Mouse (Mus musculus): ENCODE measurements around the gene Uggt2. TPM values are rescaled to one million over a fixed set of nuclear protein-coding genes. Genes with fewer than 3 reads are reported as not detected.
A peak's percentile ranks its signal among the peaks of the same experiment; 100 is the strongest.
"Not testable (repeated sequence)": the region's sequence is repeated elsewhere in the genome, so short reads cannot be mapped to it uniquely, and the experiment has no call there.

The Uggt2 gene
- total RNA-seq, 2 experiments from 2014 or later: 11.0 to 11.4 TPM

DNA sequence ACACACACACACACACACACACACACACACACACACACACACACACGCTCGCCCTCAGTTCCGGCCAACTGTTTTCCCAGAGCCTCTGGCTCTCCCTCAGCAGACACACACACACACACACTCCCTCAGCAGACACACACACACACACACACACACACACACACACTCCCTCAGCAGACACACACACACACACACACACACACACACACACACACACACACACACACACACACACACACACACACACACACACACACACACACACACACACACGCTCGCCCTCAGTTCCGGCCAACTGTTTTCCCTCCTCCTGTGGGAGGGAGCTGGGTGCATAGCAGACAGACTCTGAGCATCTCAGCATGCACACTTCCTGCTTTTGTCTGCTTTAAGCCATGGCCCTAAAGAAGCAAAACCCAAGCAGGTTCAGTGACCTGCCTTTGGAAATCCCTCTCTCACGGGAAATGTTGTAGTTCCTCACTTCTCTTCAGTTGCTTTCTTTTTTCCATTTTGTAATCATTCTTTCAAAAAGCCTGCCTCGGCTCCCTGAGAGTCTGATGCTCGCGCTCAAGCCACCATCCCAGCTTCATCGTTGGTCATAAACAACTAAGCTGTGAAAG lies 116.7 kb downstream of the Uggt2 start:
- not testable (repeated sequence) for DNase-seq (ENCODE audit: low spot score in 2 of 2)

DNA sequence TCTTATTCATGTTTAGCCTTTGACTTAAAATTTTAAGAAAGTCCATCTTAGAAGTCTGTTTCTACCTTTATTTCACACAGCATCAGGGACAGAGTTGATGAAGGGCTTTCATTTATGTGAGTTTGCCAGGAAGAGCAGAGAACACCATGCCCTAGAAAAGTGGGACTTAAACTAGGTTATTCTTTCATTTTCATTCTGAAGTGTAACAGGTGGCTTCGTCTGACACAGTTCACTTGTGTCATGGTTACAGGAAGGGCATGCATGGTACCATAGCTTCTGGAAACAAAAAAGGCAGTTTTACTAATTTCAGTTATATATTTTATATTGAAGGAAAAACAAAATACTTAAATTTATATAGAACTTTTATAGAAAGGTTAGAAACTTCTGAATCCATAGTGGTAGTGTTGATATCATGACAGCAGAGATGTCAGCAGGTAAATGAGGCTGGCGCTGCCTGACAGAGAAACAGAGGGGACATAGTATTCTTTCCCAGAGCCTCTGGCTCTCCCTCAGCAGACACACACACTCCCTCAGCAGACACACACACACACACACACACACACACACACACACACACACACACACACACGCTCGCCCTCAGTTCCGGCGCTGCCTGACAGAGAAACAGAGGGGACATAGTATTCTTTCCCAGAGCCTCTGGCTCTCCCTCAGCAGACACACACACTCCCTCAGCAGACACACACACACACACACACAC lies 117.4 kb downstream of the Uggt2 start:
- DNase-seq (ENCODE audit: low spot score in 2 of 2): not testable (repeated sequence)

GRCm38 (mm10) chr14:118980890-118981289 lies 118.3 kb downstream of the Uggt2 start:
- DNase-seq (ENCODE audit: low spot score in 2 of 2): no peak

DNA sequence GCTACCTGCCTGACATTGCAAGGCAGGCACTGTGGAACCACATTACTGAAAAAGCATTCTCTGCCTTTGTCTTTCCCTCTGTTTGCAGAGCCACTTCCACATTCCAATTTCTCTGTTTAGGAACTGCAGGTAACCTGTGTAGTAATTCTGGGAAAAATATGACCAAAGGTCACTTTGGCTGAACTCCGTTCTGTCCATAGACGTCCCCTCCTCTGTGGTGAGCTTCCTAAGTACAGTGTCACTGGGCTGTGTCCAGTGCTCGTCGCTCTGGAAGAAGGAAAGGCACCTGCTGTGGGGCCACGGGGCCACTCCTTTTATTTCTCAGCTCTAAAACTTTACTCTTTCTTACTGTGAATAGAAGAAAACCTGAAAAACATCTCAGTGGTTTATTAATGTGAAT lies 118.9 kb downstream of the Uggt2 start:
- DNase-seq (ENCODE audit: low spot score in 2 of 2): no peak

DNA sequence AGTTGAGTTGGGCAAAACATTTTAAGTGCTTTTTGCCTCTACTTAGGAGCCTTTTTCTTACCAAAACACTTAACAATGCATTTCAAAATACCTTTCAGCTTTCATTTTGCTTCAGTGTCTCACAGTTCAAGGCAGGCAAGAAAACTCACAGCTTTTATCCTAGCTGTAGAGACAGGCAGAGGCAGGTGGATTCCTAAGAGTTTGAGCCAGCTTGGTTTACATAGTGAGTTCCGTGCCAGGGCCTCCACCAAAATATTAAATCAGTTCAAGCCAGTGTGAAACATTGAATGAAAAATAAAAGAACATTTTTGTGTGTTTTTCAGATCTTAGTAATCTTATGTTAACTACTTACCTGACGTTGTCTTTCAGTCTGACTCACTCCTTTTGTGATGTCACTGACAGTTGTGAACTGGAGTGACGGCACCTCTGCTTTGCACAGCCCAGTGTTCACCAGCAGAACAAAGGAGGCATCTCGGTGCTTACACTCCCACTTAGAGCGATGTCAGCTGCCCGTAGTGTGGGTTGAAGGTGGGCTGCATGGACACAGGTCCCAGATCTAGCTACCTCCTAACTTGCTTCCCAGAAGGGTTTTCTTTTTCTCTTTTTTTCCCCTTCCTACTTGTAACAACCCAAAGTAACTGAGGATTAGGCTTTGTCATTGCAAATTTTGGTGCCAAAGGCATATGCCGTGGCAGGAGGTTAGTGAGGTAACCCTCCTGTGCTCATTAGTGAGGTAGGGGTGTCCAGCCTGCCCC lies 119.5 kb downstream of the Uggt2 start:
- DNase-seq (ENCODE audit: low spot score in 2 of 2): no peak

DNA sequence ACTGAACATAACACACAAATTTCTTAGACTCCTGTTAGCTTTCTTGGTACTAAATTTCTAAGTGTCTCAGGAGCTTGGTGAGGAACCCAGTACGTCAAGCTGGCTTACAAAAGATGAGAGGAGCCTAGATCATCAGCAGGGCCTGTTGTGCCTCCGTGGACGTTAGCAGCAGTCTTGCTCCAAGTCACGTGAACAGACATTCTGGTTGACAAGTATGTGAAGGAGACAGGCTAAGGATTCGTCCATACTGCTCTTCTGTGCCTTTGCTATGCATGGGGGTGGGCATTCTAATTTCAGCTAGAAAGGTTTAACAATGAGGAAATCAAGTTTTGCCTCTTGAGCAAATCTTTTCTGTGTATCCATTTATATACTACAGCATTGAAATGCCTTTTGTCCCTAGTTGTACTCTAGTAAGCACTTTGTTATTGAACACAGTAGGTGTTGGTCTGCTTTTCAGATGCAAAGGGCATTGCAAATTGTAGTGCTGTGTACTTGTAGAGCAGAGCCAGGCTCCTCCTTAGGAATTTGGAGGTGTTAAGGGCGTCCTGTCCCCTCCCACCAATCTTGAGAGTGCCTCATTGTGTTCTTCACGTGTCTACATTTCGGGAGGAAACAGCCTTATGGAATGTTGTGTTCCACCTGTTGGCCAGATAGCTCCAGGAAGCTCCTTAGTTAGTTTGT lies 122.0 kb downstream of the Uggt2 start:
- DNase-seq (ENCODE audit: low spot score in 2 of 2): no peak

- DNase-seq (ENCODE audit: low spot score in 2 of 2): no peak
These were observed 127.0 kb downstream of the Uggt2 start for GRCm38 (mm10) chr14:118972268-118972667.

DNA sequence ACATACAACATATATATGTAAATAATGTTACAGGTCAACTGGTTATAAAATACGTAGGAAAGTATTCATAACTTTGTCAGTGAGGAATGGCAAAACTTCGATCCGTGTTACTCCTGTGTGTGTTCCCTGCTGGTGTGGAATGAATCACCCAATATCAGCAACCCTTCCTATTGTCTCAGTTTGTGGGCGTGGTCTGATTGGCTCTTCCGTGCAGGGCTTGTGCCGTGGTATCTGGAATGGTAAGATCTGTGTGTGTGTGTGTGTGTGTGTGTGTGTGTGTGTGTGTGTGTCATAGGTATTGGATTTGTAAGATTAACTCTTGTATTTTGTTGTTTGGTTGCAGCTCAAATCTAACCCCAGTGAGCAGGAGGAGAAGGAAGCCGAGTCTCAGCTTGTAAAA lies 131.6 kb downstream of the Uggt2 start:
- no peak for DNase-seq (ENCODE audit: low spot score in 2 of 2)

- DNase-seq (ENCODE audit: low spot score in 2 of 2): no peak
These were observed 133.8 kb downstream of the Uggt2 start for GRCm38 (mm10) chr14:118965356-118966000.

DNA sequence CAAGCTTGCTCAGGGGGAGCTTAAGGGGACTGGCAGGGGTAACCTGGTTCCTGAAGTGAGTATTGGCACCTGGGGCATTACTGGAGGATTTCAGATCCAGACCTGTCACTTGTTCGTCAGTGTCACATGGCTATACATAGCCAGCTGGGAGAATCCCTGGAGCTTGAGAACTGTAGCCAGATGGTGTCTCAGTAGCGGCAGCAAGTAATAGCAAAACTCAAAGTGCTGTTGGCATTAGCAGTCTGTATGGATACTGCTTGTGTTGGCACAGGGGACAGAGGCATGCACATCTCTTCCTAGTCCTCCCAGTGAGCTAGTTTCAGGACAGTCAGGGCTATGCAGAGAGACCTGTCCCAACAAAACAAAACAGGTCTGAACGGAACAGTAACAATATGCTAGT lies 141.2 kb downstream of the Uggt2 start:
- DNase-seq (ENCODE audit: low spot score in 2 of 2): no peak

DNA sequence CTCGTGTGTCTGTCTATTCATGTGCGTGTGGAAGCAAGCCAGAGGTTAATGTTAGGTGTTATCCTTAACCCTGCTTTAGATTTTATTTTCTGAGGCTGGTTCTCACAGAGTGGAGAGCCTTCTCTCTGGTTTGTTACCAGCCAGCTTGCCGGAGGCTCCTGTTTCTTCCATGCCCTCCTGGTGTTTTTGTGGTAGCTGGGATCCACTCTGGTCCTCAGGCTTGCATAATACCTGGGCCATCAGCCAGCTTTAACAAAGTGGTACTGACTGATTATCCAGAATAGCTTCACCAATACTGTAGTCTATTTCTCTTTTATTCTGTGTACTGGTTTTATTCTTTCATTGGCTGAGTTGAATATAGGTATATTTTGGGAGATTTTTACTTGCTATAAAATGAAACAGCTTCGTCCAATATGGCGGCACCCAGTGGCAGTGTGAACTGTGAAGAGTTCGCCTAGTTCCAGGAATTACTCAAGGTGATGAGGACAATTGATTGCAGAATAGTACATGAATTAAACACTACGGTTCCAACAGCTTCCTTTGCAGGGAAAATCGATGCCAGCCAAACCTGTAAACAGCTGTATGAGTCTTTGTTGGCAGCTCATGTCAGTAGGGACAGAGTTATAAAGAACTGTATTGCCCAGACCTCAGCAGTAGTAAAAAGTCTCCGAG lies 147.2 kb downstream of the Uggt2 start:
- no peak for DNase-seq (ENCODE audit: low spot score in 2 of 2)

DNA sequence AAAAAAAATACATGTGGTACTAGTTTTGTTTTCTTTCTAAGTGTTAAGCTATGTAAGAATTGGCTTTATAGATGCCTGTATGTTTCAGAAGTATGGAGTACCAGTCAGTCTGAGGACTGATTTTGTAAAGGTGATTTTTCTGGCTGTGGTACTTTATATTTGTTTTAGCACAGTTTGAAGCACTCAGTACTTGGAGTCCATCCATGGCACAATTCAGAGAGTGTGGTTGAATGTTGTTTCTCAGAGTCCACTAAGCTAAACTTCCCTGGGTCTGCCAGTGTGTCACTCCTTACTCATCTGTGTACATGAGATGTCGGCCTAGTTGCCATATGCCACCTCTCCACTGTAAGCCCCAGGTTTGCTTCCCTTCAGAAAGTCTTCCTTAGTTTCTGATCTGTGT lies 150.4 kb downstream of the Uggt2 start:
- no peak for DNase-seq (ENCODE audit: low spot score in 2 of 2)

DNA sequence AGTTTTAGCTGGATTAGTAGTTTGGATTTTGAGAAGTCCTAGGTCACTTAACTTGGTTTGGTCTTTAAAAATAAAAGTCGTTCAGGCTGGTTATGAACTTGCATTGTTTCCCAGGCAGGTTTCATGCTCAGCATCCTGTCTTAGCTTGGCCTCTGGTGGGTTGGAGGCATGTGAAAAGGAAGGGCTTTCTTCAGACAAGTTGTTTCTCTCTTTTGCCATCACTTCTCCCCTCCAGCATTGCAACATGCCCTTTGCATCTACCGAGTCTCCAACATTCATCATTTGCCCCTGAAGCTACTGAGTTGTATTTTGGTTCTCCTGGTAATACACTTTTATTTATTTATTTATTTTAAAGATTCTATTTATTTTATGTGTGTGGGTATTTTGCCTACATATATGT lies 154.5 kb downstream of the Uggt2 start:
- DNase-seq (ENCODE audit: low spot score in 2 of 2): no peak

DNA sequence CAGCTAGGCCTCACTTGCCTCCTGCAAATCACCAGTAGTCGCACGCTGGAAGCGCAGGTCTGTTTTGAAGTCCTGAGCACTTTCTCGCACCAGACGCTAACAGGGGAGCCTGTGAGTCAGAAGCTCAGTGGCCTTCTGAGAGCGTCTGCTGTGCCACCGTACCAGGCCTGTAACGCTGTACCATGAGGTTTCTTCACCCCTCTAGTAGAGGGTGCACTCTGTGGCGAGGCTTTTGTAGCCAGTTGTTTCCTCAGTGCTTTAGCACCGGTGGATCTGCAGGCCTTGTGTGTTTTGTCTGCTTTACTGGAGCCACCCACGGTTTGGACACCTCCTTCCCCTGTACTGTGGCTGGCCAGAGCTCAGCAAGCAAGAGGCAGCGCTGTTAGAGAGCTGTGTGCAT lies 157.2 kb downstream of the Uggt2 start:
- DNase-seq (ENCODE audit: low spot score in 2 of 2): no peak

DNA sequence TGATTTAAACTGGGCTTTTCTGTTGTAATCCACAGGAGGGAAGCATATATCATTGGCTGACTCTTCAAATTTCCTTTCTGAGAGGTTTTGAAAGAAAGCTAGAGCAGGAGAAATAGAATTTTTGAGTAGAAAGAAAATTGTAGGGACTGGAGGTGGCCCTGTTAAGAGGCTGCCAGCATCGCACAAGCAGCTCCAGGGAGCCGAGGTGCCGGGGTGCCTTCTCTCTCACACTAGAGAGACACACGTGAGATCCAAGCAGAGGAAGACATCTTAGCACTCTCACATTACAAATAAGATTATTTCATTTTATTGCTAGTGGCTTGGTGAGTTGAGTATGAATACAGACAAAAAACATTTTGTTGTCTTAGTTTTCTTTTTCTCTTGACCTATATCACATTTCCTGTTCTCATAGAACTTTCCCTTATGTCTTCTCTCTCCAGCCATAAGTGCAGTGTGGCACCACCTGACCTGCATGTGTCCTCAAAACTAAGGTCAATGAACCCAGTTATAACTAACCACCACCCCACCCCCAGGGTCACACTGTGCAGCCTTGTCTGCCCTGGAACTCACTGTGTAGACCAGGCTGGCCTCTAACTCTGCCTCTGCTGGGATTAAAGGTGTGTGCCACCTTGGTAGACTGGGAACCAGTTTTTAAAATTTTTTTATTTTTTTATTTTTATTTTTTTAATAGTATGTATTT lies 158.3 kb downstream of the Uggt2 start:
- no peak for DNase-seq (ENCODE audit: low spot score in 2 of 2)

DNA sequence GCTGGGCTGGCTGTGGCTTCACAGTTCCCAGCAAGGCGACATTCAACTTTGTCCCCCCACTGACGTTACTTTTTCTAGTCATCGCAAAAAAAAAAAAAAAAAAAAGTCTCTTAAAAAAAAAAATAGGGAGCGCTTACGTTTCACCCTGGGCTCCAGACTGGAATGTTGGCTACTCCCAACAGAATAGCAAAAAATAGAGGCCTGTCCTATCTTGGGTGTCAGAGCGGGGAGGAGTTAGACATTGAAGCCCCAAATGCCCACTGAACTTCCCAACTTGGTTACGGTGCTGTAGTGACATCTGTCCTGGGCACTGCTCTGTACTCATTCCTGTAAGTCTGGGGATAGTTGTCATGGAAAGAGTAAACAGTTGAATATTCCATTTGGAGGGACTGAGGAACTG lies 160.7 kb downstream of the Uggt2 start:
- no peak for DNase-seq (ENCODE audit: low spot score in 2 of 2)

GRCm38 (mm10) chr14:118937533-118938492 lies 161.4 kb downstream of the Uggt2 start, which contains the start of gene Dnajc3:
Dnajc3 (plus strand) TSS chr14:118937976.
- peak; percentile 99 to 100 for DNase-seq (ENCODE audit: low spot score in 2 of 2)

DNA sequence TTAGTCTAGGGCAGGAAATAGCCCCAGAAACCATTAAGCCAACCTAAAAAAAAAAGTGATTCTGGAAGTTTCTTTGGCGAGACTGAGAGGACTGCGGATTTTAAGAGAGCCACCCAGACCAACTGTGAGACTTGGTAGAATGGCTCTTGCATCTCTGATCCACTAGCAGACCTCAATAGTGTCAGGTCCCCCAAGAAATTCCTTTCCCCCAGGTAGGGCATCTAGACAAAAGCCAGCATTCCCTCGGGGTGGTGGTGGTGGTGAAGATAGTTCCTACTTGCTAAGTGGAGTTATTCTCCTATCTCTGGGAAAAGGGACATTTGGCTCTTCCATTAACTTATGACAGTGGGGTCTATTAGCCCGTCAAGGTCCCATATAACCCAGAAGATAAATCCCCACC lies 162.3 kb downstream of the Uggt2 start:
- no peak for DNase-seq (ENCODE audit: low spot score in 2 of 2)

- no peak for DNase-seq (ENCODE audit: low spot score in 2 of 2)
These were observed 163.0 kb downstream of the Uggt2 start for GRCm38 (mm10) chr14:118936236-118936635.
